Mouse (Mus musculus) ES-E14 (cell line): ENCODE results near the gene Extl1.

Source experiments
- CHD2 ChIP-seq: IDR thresholded peaks from 2 replicates; pipeline ENCODE4 v1.6.1; 2014; ENCODE audit warnings: mild to moderate bottlenecking, low read depth, low read length, inconsistent platforms
- HCFC1 ChIP-seq: IDR thresholded peaks from 2 replicates; pipeline ENCODE4 v1.6.1; 2012; ENCODE audit warnings: low read length, inconsistent platforms, borderline replicate concordance; ENCODE audit not compliant: insufficient read depth
- MAFK ChIP-seq: IDR thresholded peaks from 2 replicates; pipeline ENCODE4 v1.6.1; 2014; ENCODE audit warnings: mild to moderate bottlenecking, low read depth, low read length, inconsistent platforms; ENCODE audit not compliant: insufficient read depth
- ZC3H11A ChIP-seq: IDR thresholded peaks from 2 replicates; pipeline ENCODE4 v1.6.1; 2012; ENCODE audit warnings: low read depth, mild to moderate bottlenecking, inconsistent platforms, low read length, borderline replicate concordance
- ZNF384 ChIP-seq: IDR thresholded peaks from 2 replicates; pipeline ENCODE4 v1.6.1; 2012; ENCODE audit warnings: low read depth, low read length, inconsistent platforms

DNA sequence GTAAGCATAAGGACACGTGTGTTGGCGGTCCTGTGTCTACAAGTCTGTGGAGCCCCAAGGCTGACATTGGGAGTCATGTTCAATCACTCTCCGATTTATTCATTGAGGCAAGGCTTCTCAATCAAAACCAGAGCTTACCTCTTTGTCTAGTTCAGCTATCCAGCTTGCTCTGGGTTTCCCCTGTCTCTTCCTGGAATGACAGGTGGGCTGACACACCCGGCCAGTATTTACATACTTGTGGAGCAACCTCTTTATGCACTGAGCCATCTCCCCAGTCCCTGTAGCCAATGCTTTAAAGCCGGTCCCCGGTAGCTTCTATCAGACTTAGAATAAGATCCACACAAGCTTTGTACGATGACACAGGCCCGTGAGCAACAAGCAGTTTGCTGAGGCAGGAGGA is 4.1 kb downstream of the Extl1 start:
- TF ChIP-seq ZC3H11A (no peak), ZNF384 (no peak), MAFK (no peak), HCFC1 (no peak), CHD2 (no peak)
